Mouse (Mus musculus): ENCODE data around the gene Gm11939. TPM values are rescaled to one million over a fixed set of nuclear protein-coding genes. Genes with fewer than 3 reads are reported as not detected.
A peak's percentile ranks its signal among the peaks of the same experiment; 100 is the strongest.

Gene Gm11939
- polyA plus RNA-seq, 1 experiment: not detected

DNA sequence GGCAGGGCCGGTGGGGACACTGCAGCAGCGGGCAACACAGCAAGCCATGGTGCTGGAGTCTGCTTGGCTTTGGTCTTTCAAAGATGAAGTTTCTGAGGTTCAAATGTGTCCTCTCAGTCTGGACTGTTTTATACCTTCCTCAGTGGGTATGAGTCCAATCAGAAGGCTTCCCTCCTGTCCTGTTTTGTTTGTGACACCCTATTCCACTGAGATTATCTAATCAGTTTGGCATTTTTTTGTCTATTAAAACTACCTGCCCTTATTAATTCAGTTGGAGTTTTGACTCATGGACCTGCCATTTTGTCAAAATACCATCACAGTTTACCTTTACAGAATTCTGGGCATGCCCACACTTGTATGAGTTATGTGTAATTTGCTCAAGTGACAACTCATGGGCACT lies 2.5 kb downstream of the Gm11939 start, which contains the start of gene Krtap3-2:
Krtap3-2 (minus strand) TSS at position 101 of the 400 bp plus-strand sequence.
- no peaks in the 10 kb centered on the region for H3K4me1 ChIP-seq (ENCODE audit: control insufficient read depth, insufficient read depth, low read length)
- no peak for TF ChIP-seq CTCF (conservative IDR thresholded peaks at IDR 0.05; ENCODE audit: insufficient read depth, insufficient read length, low read depth, low read length)
- no peak for TF ChIP-seq POLR2A (IDR thresholded peaks at IDR 0.05; ENCODE audit: low read depth, low read length)
- H3K4me3 ChIP-seq (ENCODE audit: insufficient read depth, low read depth, low read length): no peak within 1 kb of the TSS
- H3K36me3 ChIP-seq (ENCODE audit: control insufficient read depth, insufficient read depth, low read length): no peaks in the 10 kb centered on the region
- H3K27ac ChIP-seq (ENCODE audit: insufficient read depth, low read depth, low read length): peak within 1 kb of the TSS; percentile 5; the same call in 1 of the 2 replicates
- 92% methylated on average over 2 of the region's 2 CpGs for WGBS
- no peaks in the 10 kb centered on the region for H3K27me3 ChIP-seq (replicated peaks; ENCODE audit: control insufficient read depth, insufficient read depth, low read length)
- DNase-seq: no peak

DNA sequence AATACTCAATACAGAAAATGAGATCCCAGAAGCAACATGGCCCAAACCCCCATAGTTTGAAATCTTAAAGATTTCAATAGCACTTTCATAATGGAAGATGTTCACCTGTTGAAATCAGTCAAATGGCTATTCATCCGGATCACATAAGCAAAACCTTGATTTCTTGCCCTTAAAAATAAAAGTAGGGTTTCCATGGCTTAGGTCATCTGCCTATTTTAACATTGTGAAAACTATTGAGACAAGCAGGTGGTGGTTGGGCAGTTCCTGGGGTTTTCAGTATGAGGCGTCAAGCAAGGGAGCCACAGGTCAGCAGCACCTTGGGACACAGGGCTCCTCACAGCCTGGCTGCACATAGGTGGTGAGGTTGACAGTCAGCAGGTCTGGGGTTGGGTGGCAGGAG lies 3.1 kb downstream of the Gm11939 start:
- TF ChIP-seq POLR2A (IDR thresholded peaks at IDR 0.05; ENCODE audit: low read depth, low read length) (no peak), CTCF (conservative IDR thresholded peaks at IDR 0.05; ENCODE audit: insufficient read depth, insufficient read length, low read depth, low read length) (no peak)
- no peaks in the 10 kb centered on the region for H3K36me3 ChIP-seq (ENCODE audit: control insufficient read depth, insufficient read depth, low read length)
- H3K27ac ChIP-seq (ENCODE audit: insufficient read depth, low read depth, low read length): no peak overlapping the region
- H3K4me1 ChIP-seq (ENCODE audit: control insufficient read depth, insufficient read depth, low read length): no peaks in the 10 kb centered on the region
- no peak for DNase-seq
- no peak overlapping the region for H3K4me3 ChIP-seq (ENCODE audit: insufficient read depth, low read depth, low read length)
- 95% methylated on average over 2 of the region's 2 CpGs for WGBS
- H3K27me3 ChIP-seq (replicated peaks; ENCODE audit: control insufficient read depth, insufficient read depth, low read length): no peaks in the 10 kb centered on the region

DNA sequence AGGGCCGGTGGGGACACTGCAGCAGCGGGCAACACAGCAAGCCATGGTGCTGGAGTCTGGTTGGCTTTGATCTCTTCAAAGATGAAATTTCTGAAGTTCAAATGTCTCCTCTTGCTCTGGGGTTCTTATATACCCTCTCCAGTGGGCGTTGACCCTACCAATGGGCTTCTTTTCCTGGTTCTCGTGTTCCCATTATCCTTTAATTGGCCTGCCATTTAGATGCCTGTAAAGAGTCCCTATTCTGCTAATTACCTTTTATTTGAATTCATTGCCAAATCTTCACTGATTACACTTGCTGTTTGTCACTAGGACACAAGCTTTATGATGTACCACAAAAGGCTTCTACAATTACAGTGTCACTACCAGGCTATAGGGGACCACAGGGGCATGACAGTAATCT lies 8.5 kb downstream of the Gm11939 start, which contains the start of gene Krtap3-3:
Krtap3-3 (minus strand) TSS at position 101 of the 400 bp plus-strand sequence.
- DNase-seq: no peak
- H3K27me3 ChIP-seq (replicated peaks; ENCODE audit: control insufficient read depth, insufficient read depth, low read length): no peaks in the 10 kb centered on the region

DNA sequence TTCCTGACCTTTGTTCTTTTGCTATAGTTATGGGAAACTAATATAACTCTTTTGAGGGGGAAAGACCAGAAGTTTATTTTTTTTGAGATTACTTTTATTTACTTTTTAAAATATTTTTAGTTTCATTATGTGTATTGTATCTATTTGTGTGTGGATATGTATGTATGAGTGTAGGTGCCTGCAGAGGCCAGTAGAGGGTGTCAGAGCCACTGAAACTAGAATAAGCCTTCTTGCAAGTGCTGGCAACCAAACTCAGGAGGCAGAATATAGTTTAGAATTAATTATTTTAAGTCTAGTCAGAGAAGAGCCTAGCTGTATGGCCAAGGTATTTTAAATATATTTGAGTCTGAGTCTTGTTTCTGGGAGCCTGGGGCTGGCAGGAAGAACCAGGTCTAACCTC lies 11.4 kb downstream of the Gm11939 start:
- Histone ChIP-seq H3K36me3 (ENCODE audit: control insufficient read depth, insufficient read depth, low read length) (no peaks in the 10 kb centered on the region), H3K4me3 (ENCODE audit: insufficient read depth, low read depth, low read length) (no peak overlapping the region), H3K4me1 (ENCODE audit: control insufficient read depth, insufficient read depth, low read length) (no peaks in the 10 kb centered on the region), H3K27me3 (replicated peaks; ENCODE audit: control insufficient read depth, insufficient read depth, low read length) (no peaks in the 10 kb centered on the region; the same call in 1 of the 2 replicates), H3K27ac (ENCODE audit: insufficient read depth, low read depth, low read length) (no peak overlapping the region)
- no peak for DNase-seq
- TF ChIP-seq POLR2A (IDR thresholded peaks at IDR 0.05; ENCODE audit: low read depth, low read length) (no peak), CTCF (conservative IDR thresholded peaks at IDR 0.05; ENCODE audit: insufficient read depth, insufficient read length, low read depth, low read length) (no peak)

More for the DNA sequence above, 8.5 kb downstream of the Gm11939 start, which contains the start of gene Krtap3-3:
- TF ChIP-seq CTCF (conservative IDR thresholded peaks at IDR 0.05; ENCODE audit: insufficient read depth, insufficient read length, low read depth, low read length) (no peak), POLR2A (IDR thresholded peaks at IDR 0.05; ENCODE audit: low read depth, low read length) (no peak)
- 57% methylated on average over 4 of the region's 4 CpGs for WGBS
- Histone ChIP-seq H3K27ac (ENCODE audit: insufficient read depth, low read depth, low read length) (no peak within 1 kb of the TSS), H3K36me3 (ENCODE audit: control insufficient read depth, insufficient read depth, low read length) (no peaks in the 10 kb centered on the region), H3K4me1 (ENCODE audit: control insufficient read depth, insufficient read depth, low read length) (no peaks in the 10 kb centered on the region), H3K4me3 (ENCODE audit: insufficient read depth, low read depth, low read length) (no peak within 1 kb of the TSS)

DNA sequence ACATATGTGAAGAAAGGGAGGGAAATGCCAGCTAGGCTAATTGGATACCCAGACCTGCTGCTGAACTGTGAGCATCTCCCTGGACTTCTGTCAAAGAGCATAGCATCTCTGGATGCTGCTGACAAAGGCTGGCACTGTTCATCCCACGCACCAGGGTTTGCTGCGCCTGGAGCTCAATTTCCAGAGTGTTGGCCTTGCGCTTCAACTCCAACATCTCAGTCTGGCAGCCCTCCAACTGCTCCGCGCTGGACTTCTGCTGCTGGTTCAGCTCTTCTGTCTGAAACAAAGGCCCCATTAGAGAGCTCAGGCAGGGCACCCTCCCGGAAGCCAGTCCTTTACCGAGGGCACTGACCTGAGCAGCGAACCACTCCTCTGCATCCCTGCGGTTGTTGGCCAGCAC lies 19.5 kb downstream of the Gm11939 start:
- H3K4me3 ChIP-seq (ENCODE audit: insufficient read depth, low read depth, low read length): no peak overlapping the region
- H3K36me3 ChIP-seq (ENCODE audit: control insufficient read depth, insufficient read depth, low read length): no peaks in the 10 kb centered on the region
- peak; percentile 30 for DNase-seq
- H3K27me3 ChIP-seq (replicated peaks; ENCODE audit: control insufficient read depth, insufficient read depth, low read length): no peaks in the 10 kb centered on the region
- 30% methylated on average over 9 of the region's 9 CpGs for WGBS
- no peak overlapping the region for H3K27ac ChIP-seq (ENCODE audit: insufficient read depth, low read depth, low read length)
- no peaks in the 10 kb centered on the region for H3K4me1 ChIP-seq (ENCODE audit: control insufficient read depth, insufficient read depth, low read length)
- TF ChIP-seq POLR2A (IDR thresholded peaks at IDR 0.05; ENCODE audit: low read depth, low read length): no peak
- no peak for TF ChIP-seq CTCF (conservative IDR thresholded peaks at IDR 0.05; ENCODE audit: insufficient read depth, insufficient read length, low read depth, low read length)

DNA sequence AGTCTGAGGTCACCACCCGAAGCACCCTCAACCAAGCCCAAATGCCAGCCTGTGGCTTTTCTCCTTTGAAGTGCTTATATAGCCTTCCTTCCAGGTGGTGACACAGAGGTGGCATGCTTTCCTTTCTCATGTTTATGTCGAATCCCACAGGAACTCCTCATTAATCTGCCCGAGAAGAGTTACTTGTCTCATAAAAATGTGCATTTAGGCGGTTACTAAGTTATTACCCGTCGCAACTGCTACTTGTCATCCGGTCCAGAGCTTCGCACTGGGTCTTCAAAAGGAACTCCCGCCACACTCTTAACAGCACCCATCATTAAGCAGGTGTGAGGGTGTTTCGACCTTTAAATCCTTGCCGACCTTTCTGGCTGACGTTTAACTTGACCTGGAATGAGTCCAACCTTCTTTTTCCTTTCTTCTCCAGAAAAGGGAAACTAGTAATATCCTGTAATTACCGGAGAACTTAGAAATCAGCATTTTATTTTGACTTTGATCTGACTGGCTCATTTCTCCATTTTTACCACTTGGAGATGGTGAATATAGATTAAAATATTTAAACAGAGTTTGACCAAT lies 37.9 kb downstream of the Gm11939 start, which contains the start of gene Krt39:
Krt39 (minus strand) TSS at position 51 of the 573 bp plus-strand sequence.
- Histone ChIP-seq H3K4me3 (ENCODE audit: insufficient read depth, low read depth, low read length) (no peak within 1 kb of the TSS), H3K36me3 (ENCODE audit: control insufficient read depth, insufficient read depth, low read length) (no peaks in the 10 kb centered on the region), H3K4me1 (ENCODE audit: control insufficient read depth, insufficient read depth, low read length) (no peaks in the 10 kb centered on the region), H3K27ac (ENCODE audit: insufficient read depth, low read depth, low read length) (no peak within 1 kb of the TSS), H3K27me3 (replicated peaks; ENCODE audit: control insufficient read depth, insufficient read depth, low read length) (no peaks in the 10 kb centered on the region)
- 10% methylated on average over 13 of the region's 13 CpGs for WGBS
- DNase-seq: peak; percentile 56
- TF ChIP-seq CTCF (conservative IDR thresholded peaks at IDR 0.05; ENCODE audit: insufficient read depth, insufficient read length, low read depth, low read length) (no peak), POLR2A (IDR thresholded peaks at IDR 0.05; ENCODE audit: low read depth, low read length) (no peak)

DNA sequence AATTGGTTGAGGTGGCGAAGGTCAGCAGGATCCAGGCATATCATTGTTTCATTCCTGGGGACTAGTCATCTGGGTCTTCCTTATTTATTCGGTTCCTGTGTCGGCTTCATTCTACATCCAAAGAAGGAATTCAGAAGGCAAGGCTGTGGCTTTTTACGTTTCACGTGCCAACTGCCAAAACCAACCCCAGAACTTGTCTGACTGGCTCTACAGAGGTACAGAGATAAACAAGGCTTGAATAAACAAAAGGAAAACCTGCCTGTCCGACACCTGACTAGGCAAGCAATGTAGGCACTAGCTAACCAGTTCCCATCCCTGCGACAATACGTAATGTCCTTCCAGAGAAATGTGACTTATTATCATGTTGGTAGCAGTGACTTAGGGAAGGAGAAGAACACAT lies 45.2 kb downstream of the Gm11939 start:
- Histone ChIP-seq H3K36me3 (ENCODE audit: control insufficient read depth, insufficient read depth, low read length) (no peaks in the 10 kb centered on the region), H3K4me1 (ENCODE audit: control insufficient read depth, insufficient read depth, low read length) (no peaks in the 10 kb centered on the region), H3K27me3 (replicated peaks; ENCODE audit: control insufficient read depth, insufficient read depth, low read length) (no peaks in the 10 kb centered on the region), H3K4me3 (ENCODE audit: insufficient read depth, low read depth, low read length) (no peak overlapping the region), H3K27ac (ENCODE audit: insufficient read depth, low read depth, low read length) (no peak overlapping the region; the same call in 1 of the 2 replicates)
- peak; percentile 3 for DNase-seq
- no peak for TF ChIP-seq POLR2A (IDR thresholded peaks at IDR 0.05; ENCODE audit: low read depth, low read length)
- 74% methylated on average over 8 of the region's 8 CpGs for WGBS

Other genes with a start within 250 kb of the Gm11939 start
- gene Krt25, start 236.5 kb downstream of the Gm11939 start, polyA plus RNA-seq (2012; rRNA removed): 0.03 TPM in 1 of 2 replicates, not detected in the other
- gene Krt26, start 221.5 kb downstream of the Gm11939 start, polyA plus RNA-seq (2012; rRNA removed): not detected in 2 replicates
- not detected in 2 replicates for gene Krt27, start 208.4 kb downstream of the Gm11939 start, polyA plus RNA-seq (2012; rRNA removed)
- 0.05 TPM in 1 of 2 replicates, not detected in the other for gene Krt28, start 184.6 kb downstream of the Gm11939 start, polyA plus RNA-seq (2012; rRNA removed)
- gene Krt10, start 170.1 kb downstream of the Gm11939 start, polyA plus RNA-seq (2012; rRNA removed): 2.4 and 3.1 TPM in 2 replicates
- not detected in 2 replicates for gene Krt12, start 137.2 kb downstream of the Gm11939 start, polyA plus RNA-seq (2012; rRNA removed)
- gene Krt20, start 121.3 kb downstream of the Gm11939 start, polyA plus RNA-seq (2012; rRNA removed): 0.13 and 0.23 TPM in 2 replicates
- gene Krt23, start 66.3 kb downstream of the Gm11939 start, polyA plus RNA-seq (2012; rRNA removed): 2.7 and 3.5 TPM in 2 replicates
- not detected in 2 replicates for gene Krt39, start 38.1 kb downstream of the Gm11939 start, polyA plus RNA-seq (2012; rRNA removed)
- gene Krt40, start 16.3 kb downstream of the Gm11939 start, polyA plus RNA-seq (2012; rRNA removed): not detected in 2 replicates
- gene Krtap3-3, start 8.6 kb downstream of the Gm11939 start, polyA plus RNA-seq (2012; rRNA removed): not detected in 2 replicates
- not detected in 2 replicates for gene Krtap3-2, start 2.6 kb downstream of the Gm11939 start, polyA plus RNA-seq (2012; rRNA removed)
- not detected in 2 replicates for gene Krtap3-1, start 7.2 kb upstream of the Gm11939 start, polyA plus RNA-seq (2012; rRNA removed)
- gene Krtap1-5, start 21.6 kb upstream of the Gm11939 start, polyA plus RNA-seq (2012; rRNA removed): not detected in 2 replicates
- not detected in 2 replicates for gene Krtap1-4, start 24.2 kb upstream of the Gm11939 start, polyA plus RNA-seq (2012; rRNA removed)
- gene Krtap1-3, start 31.9 kb upstream of the Gm11939 start, polyA plus RNA-seq (2012; rRNA removed): not detected in 2 replicates
- gene Krtap9-3, start 38.6 kb upstream of the Gm11939 start, polyA plus RNA-seq (2012; rRNA removed): not detected in 2 replicates
- not detected in 2 replicates for gene Gm11938, start 43.8 kb upstream of the Gm11939 start, polyA plus RNA-seq (2012; rRNA removed)
- not detected in 2 replicates for gene Gm11937, start 50.7 kb upstream of the Gm11939 start, polyA plus RNA-seq (2012; rRNA removed)
- gene Krtap2-4, start 55.4 kb upstream of the Gm11939 start, polyA plus RNA-seq (2012; rRNA removed): not detected in 2 replicates
- not detected in 2 replicates for gene Gm11562, start 61.0 kb upstream of the Gm11939 start, polyA plus RNA-seq (2012; rRNA removed)
- gene Krtap4-1, start 68.8 kb upstream of the Gm11939 start, polyA plus RNA-seq (2012; rRNA removed): not detected in 2 replicates
- gene Krtap4-2, start 75.6 kb upstream of the Gm11939 start, polyA plus RNA-seq (2012; rRNA removed): not detected in 2 replicates
- gene Krtap4-7, start 84.6 kb upstream of the Gm11939 start, polyA plus RNA-seq (2012; rRNA removed): not detected in 2 replicates
- gene Gm11555, start 90.8 kb upstream of the Gm11939 start, polyA plus RNA-seq (2012; rRNA removed): not detected in 2 replicates
- not detected in 2 replicates for gene Gm11563, start 99.5 kb upstream of the Gm11939 start, polyA plus RNA-seq (2012; rRNA removed)
- not detected in 2 replicates for gene Krtap4-6, start 106.5 kb upstream of the Gm11939 start, polyA plus RNA-seq (2012; rRNA removed)
- gene Gm14190, start 131.3 kb upstream of the Gm11939 start, polyA plus RNA-seq (2012; rRNA removed): not detected in 2 replicates
- gene Gm14180, start 174.8 kb upstream of the Gm11939 start, polyA plus RNA-seq (2012; rRNA removed): not detected in 2 replicates
- not detected in 2 replicates for gene Gm11595, start 213.4 kb upstream of the Gm11939 start, polyA plus RNA-seq (2012; rRNA removed)
- not detected in 2 replicates for gene Krtap4-8, start 221.2 kb upstream of the Gm11939 start, polyA plus RNA-seq (2012; rRNA removed)
- gene Krtap4-9, start 225.7 kb upstream of the Gm11939 start, polyA plus RNA-seq (2012; rRNA removed): not detected in 2 replicates
- gene Gm11596, start 234.0 kb upstream of the Gm11939 start, polyA plus RNA-seq (2012; rRNA removed): not detected in 2 replicates
- gene Gm11569, start 239.5 kb upstream of the Gm11939 start, polyA plus RNA-seq (2012; rRNA removed): not detected in 2 replicates
- not detected in 2 replicates for gene Gm11554, start 245.0 kb upstream of the Gm11939 start, polyA plus RNA-seq (2012; rRNA removed)

Data from kidney, adult 2 months (tissue).